Mouse (Mus musculus) retina, embryonic 14.5 days (tissue): ENCODE measurements around the gene Scaf4.

ENCODE experiments used
- DNase-seq: peaks from one replicate; pipeline ENCODE4 v3.0.0-alpha.2; 2015; ENCODE audit warnings: low spot score

The Scaf4 gene

GRCm38 (mm10) chr16:90283905-90284891 lies at the start of gene Scaf4:
TSS of gene Scaf4 (minus strand) at chr16:90284503.
- DNase-seq: peak; percentile 97

GRCm38 (mm10) chr16:90332553-90332952 lies 48.2 kb upstream of the Scaf4 start:
- DNase-seq: no peak

- DNase-seq: no peak
These were observed 46.7 kb upstream of the Scaf4 start for GRCm38 (mm10) chr16:90330979-90331378.

- no peak for DNase-seq
These were observed 45.2 kb upstream of the Scaf4 start for GRCm38 (mm10) chr16:90329511-90329910.

GRCm38 (mm10) chr16:90322850-90323528 lies 38.7 kb upstream of the Scaf4 start:
- DNase-seq: peak; percentile 93

GRCm38 (mm10) chr16:90319321-90319720 lies 35.0 kb upstream of the Scaf4 start:
- DNase-seq: no peak

- DNase-seq: peak; percentile 43
These were observed 34.1 kb upstream of the Scaf4 start for GRCm38 (mm10) chr16:90318372-90318926.

GRCm38 (mm10) chr16:90317777-90318176 lies 33.5 kb upstream of the Scaf4 start:
- DNase-seq: no peak

GRCm38 (mm10) chr16:90315881-90316280 lies 31.6 kb upstream of the Scaf4 start:
- DNase-seq: no peak

- DNase-seq: peak; percentile 68
These were observed 28.3 kb upstream of the Scaf4 start for GRCm38 (mm10) chr16:90312449-90313082.

GRCm38 (mm10) chr16:90310488-90311135 lies 26.3 kb upstream of the Scaf4 start:
- DNase-seq: no peak

- no peak for DNase-seq
These were observed 25.5 kb upstream of the Scaf4 start for GRCm38 (mm10) chr16:90309784-90310183.

GRCm38 (mm10) chr16:90303988-90304299 lies 19.6 kb upstream of the Scaf4 start:
- no peak for DNase-seq

GRCm38 (mm10) chr16:90303286-90303987 lies 19.1 kb upstream of the Scaf4 start:
- no peak for DNase-seq

GRCm38 (mm10) chr16:90301706-90302105 lies 17.4 kb upstream of the Scaf4 start:
- no peak for DNase-seq

- no peak for DNase-seq
These were observed 16.6 kb upstream of the Scaf4 start for GRCm38 (mm10) chr16:90300896-90301295.

- DNase-seq: no peak
These were observed 15.3 kb upstream of the Scaf4 start for GRCm38 (mm10) chr16:90299591-90299990.

- no peak for DNase-seq
These were observed 14.4 kb upstream of the Scaf4 start for GRCm38 (mm10) chr16:90298426-90299300.

- DNase-seq: no peak
These were observed 13.4 kb upstream of the Scaf4 start for GRCm38 (mm10) chr16:90297479-90298425.
